Mouse (Mus musculus): Measurements from ENCODE around the gene Phlpp1.

GRCm38 (mm10) chr1:106372446-106372845, 200.9 kb downstream of the Phlpp1 start:
- TF ChIP-seq EP300 (IDR thresholded peaks at IDR 0.05; ENCODE audit: low read depth) (no peak), CTCF (IDR thresholded peaks at IDR 0.05; ENCODE audit: low read depth) (no peak)
